Mouse (Mus musculus): Measurements from ENCODE around the gene Cep57. TPM values are rescaled to one million over a fixed set of nuclear protein-coding genes. Genes with fewer than 3 reads are reported as not detected.
A peak's percentile ranks its signal among the peaks of the same experiment; 100 is the strongest.
"Not testable (repeated sequence)": the region's sequence is repeated elsewhere in the genome, so short reads cannot be mapped to it uniquely, and the experiment has no call there.

The Cep57 gene
- polyA plus RNA-seq, 1 experiment, result 24.3 TPM

DNA sequence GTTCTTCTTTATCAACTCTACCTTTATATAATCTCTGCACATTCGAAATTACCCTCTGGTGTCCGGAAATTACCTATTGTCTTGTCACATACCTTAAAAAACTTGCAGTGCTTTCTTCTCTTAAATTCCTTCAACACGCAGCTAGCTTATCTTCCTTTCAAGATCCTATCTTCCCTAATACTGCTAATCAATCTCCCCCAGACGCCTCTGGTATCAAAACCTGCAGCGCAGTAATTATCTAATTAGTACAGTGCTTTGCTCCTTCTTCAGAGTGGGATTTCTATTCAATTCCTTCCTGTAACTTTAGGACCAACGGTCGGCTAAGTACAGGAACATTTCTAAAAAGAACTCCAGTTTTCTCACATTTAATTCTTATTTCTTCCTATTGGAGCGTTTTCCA is 1.0 kb downstream of the Cep57 start:
- TF ChIP-seq POLR2A (IDR thresholded peaks at IDR 0.05; ENCODE audit: borderline replicate concordance, insufficient read depth, low read length), result no peak
- no peak for TF ChIP-seq CTCF (IDR thresholded peaks at IDR 0.05; ENCODE audit: borderline replicate concordance, insufficient read depth, low read depth, low read length)
- DNase-seq, result no peak
- Histone ChIP-seq H3K4me3 (replicated peaks; ENCODE audit: insufficient read depth, low read depth, low read length) (peak overlapping the region; percentile 67), H3K27ac (ENCODE audit: insufficient read depth, low read length) (no peak overlapping the region), H3K27me3 (ENCODE audit: control insufficient read depth, insufficient read depth, low read length) (no peaks in the 10 kb centered on the region), H3K4me1 (ENCODE audit: control insufficient read depth, insufficient read depth, low read length) (peaks cover 3% of the 10 kb centered on the region)
- WGBS, result 2% methylated on average over 8 of the region's 8 CpGs

DNA sequence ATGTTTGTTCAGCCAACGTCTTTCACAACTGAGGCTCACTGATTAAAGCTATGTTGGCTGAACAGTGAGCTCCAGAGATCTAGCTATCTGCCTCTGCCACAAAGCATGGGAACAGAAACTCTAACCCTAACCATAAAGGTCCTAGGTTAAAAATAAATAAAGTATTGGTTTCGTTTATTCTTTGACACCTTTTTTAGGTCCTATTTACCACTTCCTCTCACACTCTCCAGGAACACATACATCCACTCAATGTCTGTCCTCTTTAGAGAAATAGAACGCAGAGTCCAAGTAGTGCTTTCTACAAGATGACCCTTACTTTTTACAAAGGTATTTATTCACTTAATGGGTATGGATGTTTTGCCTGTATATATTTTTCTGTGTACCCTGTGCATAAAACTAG is 6.1 kb downstream of the Cep57 start:
- H3K27ac ChIP-seq (ENCODE audit: insufficient read depth, low read length), result no peak overlapping the region
- H3K4me1 ChIP-seq (ENCODE audit: control insufficient read depth, insufficient read depth, low read length), result no peaks in the 10 kb centered on the region; the same call in 1 of the 2 replicates
- no peak for TF ChIP-seq CTCF (IDR thresholded peaks at IDR 0.05; ENCODE audit: borderline replicate concordance, insufficient read depth, low read depth, low read length)
- no peaks in the 10 kb centered on the region for H3K27me3 ChIP-seq (ENCODE audit: control insufficient read depth, insufficient read depth, low read length)
- WGBS, result 93% methylated on average over 3 of the region's 3 CpGs
- no peak for DNase-seq
- H3K4me3 ChIP-seq (replicated peaks; ENCODE audit: insufficient read depth, low read depth, low read length), result no peak overlapping the region

DNA sequence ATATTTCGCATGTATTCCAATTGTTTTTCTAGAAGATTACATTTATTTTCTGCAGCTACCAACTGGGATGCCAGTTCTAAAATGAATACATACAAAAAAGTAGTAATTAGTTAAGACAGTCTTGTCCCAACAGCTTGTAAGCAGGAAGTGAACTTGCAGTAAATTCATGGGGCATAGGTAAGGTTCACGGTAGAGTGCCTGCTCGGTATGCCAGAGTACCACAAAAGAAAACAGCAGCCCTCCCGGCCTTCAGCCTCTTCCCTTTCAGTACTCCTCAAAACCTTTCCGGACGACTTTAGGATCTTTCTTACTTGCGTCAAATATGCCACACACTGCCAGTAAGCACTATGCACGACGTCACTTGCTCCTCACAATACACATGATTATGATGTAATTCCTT is 8.5 kb downstream of the Cep57 start:
- 86% methylated on average over 9 of the region's 9 CpGs for WGBS
- no peaks in the 10 kb centered on the region for H3K27me3 ChIP-seq (ENCODE audit: control insufficient read depth, insufficient read depth, low read length)
- TF ChIP-seq CTCF (IDR thresholded peaks at IDR 0.05; ENCODE audit: borderline replicate concordance, insufficient read depth, low read depth, low read length) (no peak), POLR2A (IDR thresholded peaks at IDR 0.05; ENCODE audit: borderline replicate concordance, insufficient read depth, low read length) (no peak)
- H3K4me1 ChIP-seq (ENCODE audit: control insufficient read depth, insufficient read depth, low read length), result no peaks in the 10 kb centered on the region; the same call in 1 of the 2 replicates
- DNase-seq, result no peak
- no peak overlapping the region for H3K4me3 ChIP-seq (replicated peaks; ENCODE audit: insufficient read depth, low read depth, low read length)
- no peak overlapping the region for H3K27ac ChIP-seq (ENCODE audit: insufficient read depth, low read length)

DNA sequence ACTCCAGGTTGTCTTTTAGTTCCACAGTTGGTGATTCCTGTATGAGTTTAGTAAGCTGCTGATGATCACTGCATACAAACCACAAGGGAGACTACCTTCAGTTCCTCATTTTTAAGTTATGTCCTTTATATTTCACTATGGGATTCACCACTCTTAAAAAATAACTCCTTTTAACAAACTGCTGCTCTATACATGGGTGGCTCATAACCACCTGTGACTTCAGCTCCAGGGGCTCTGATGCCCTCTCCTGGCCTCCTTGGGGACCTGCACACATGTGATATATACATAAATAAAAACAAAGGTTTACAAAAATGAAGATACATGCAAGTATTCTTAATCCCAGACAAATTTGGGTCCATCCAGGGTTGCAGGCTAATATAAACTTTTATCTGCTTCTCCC is 17.0 kb downstream of the Cep57 start:
- DNase-seq, result no peak
- Histone ChIP-seq H3K27ac (ENCODE audit: insufficient read depth, low read length) (no peak overlapping the region), H3K4me3 (replicated peaks; ENCODE audit: insufficient read depth, low read depth, low read length) (no peak overlapping the region), H3K27me3 (ENCODE audit: control insufficient read depth, insufficient read depth, low read length) (no peaks in the 10 kb centered on the region), H3K4me1 (ENCODE audit: control insufficient read depth, insufficient read depth, low read length) (no peaks in the 10 kb centered on the region)
- no peak for TF ChIP-seq CTCF (IDR thresholded peaks at IDR 0.05; ENCODE audit: borderline replicate concordance, insufficient read depth, low read depth, low read length)
- TF ChIP-seq POLR2A (IDR thresholded peaks at IDR 0.05; ENCODE audit: borderline replicate concordance, insufficient read depth, low read length), result no peak

DNA sequence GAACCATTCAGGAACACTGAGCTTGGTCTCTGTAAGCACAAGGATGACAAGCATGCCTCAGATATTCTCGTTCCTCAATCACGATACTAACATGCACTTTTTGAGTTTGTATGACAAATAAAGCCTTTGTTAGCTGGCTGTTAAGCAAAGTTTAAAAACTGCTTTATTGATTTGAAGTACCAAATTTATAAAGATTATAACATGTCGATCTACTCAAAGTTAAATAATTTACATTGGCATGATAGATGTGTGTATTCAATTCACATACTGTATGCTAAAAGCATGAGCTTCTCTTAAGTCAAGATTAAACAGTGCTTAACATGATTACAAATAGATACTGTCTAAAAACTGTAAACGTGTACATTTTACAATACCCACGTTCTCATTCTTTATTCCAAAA is 19.2 kb downstream of the Cep57 start:
- no peak overlapping the region for H3K4me3 ChIP-seq (replicated peaks; ENCODE audit: insufficient read depth, low read depth, low read length)
- TF ChIP-seq CTCF (IDR thresholded peaks at IDR 0.05; ENCODE audit: borderline replicate concordance, insufficient read depth, low read depth, low read length) (no peak), POLR2A (IDR thresholded peaks at IDR 0.05; ENCODE audit: borderline replicate concordance, insufficient read depth, low read length) (no peak)
- H3K27ac ChIP-seq (ENCODE audit: insufficient read depth, low read length), result no peak overlapping the region
- 90% methylated on average over 5 of the region's 5 CpGs for WGBS
- H3K27me3 ChIP-seq (ENCODE audit: control insufficient read depth, insufficient read depth, low read length), result no peaks in the 10 kb centered on the region
- no peak for DNase-seq
- no peaks in the 10 kb centered on the region for H3K4me1 ChIP-seq (ENCODE audit: control insufficient read depth, insufficient read depth, low read length)

DNA sequence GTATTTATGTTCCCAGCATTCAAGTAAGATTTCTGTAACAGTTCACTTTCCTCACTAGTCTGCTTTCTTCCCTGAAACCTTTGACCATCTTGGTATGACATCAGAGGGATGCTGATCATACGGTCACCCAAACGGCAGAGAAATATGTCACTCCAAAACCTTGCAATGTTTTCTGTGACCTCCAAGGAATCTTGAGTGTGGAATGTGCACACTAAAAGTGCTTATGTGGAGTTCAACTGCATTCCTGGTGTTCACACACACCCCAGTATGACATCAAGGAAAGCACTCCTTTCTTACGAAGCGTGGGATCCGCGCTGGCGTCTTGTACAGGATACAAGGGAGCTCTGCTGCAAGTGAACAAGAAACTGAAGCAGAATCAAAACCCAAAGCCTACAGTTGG is 20.1 kb downstream of the Cep57 start:
- no peaks in the 10 kb centered on the region for H3K27me3 ChIP-seq (ENCODE audit: control insufficient read depth, insufficient read depth, low read length)
- 93% methylated on average over 7 of the region's 7 CpGs for WGBS
- TF ChIP-seq POLR2A (IDR thresholded peaks at IDR 0.05; ENCODE audit: borderline replicate concordance, insufficient read depth, low read length) (no peak), CTCF (IDR thresholded peaks at IDR 0.05; ENCODE audit: borderline replicate concordance, insufficient read depth, low read depth, low read length) (no peak)
- DNase-seq, result no peak
- no peaks in the 10 kb centered on the region for H3K4me1 ChIP-seq (ENCODE audit: control insufficient read depth, insufficient read depth, low read length)
- no peak overlapping the region for H3K4me3 ChIP-seq (replicated peaks; ENCODE audit: insufficient read depth, low read depth, low read length)
- no peak overlapping the region for H3K27ac ChIP-seq (ENCODE audit: insufficient read depth, low read length)

DNA sequence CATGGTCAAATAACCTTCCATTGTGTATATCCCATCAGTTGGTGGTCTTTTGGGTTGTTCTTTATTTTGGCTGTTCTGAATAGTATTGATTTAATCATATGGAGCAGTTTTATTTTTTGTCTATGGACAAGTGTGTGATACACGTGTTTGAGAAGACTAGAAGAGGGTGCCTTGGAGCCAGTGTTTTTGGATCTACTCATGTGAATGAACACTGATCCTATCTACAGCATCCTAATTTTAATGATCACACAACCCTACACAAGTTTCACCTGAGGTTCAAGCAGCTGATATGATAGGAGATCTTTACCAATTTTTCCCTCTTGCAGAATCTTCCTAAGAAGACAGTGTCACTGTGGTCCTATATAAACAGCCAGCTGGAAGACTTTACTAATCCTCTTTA is 22.4 kb downstream of the Cep57 start:
- no peak for TF ChIP-seq CTCF (IDR thresholded peaks at IDR 0.05; ENCODE audit: borderline replicate concordance, insufficient read depth, low read depth, low read length)
- Histone ChIP-seq H3K4me3 (replicated peaks; ENCODE audit: insufficient read depth, low read depth, low read length) (no peak overlapping the region), H3K4me1 (ENCODE audit: control insufficient read depth, insufficient read depth, low read length) (no peaks in the 10 kb centered on the region), H3K27me3 (ENCODE audit: control insufficient read depth, insufficient read depth, low read length) (no peaks in the 10 kb centered on the region), H3K27ac (ENCODE audit: insufficient read depth, low read length) (no peak overlapping the region)
- DNase-seq, result no peak
- WGBS, result 58% methylated on average over 1 of the region's 1 CpGs

DNA sequence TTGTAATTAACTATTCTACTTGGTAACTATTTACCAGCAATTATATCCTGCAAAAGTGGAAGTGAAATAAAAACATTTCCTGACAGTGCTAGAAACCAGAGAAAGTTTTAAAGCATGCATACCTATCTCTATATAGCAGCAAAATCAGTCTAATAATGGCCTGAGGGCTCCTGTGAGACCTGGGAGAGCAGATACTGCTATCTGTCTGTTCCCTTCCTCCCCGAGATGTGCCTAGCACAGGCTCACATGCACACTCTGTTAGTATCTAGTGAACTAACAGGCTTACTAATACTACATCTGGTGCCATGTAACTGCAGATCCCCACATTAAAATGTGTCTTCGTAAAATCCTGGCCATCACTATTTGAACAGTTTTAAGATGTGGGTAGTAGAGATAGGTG is 32.2 kb downstream of the Cep57 start:
- no peak for DNase-seq
- no peaks in the 10 kb centered on the region for H3K4me1 ChIP-seq (ENCODE audit: control insufficient read depth, insufficient read depth, low read length)
- H3K27ac ChIP-seq (ENCODE audit: insufficient read depth, low read length), result no peak overlapping the region
- TF ChIP-seq POLR2A (IDR thresholded peaks at IDR 0.05; ENCODE audit: borderline replicate concordance, insufficient read depth, low read length), result no peak
- TF ChIP-seq CTCF (IDR thresholded peaks at IDR 0.05; ENCODE audit: borderline replicate concordance, insufficient read depth, low read depth, low read length), result no peak
- no peak overlapping the region for H3K4me3 ChIP-seq (replicated peaks; ENCODE audit: insufficient read depth, low read depth, low read length)
- WGBS, result 93% methylated on average over 2 of the region's 2 CpGs
- H3K27me3 ChIP-seq (ENCODE audit: control insufficient read depth, insufficient read depth, low read length), result no peaks in the 10 kb centered on the region

DNA sequence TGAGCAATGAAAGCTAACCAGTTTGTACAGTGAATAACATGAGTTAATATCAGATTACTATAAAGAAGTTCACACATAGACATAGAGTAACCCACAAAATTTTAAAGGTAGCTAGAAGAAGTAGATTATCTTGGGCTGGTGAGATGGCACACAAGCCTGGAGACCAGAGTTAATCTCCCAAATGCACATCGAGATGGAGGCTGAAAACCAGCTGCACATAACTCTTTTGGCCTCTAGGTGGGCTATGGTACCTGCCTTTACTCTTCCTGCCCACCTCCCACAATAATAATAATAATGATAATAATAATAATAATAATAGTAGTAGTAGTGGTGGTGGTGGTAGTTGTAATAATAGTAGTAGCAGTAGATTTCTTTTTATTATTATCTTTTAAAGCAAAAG is 32.6 kb downstream of the Cep57 start:
- 63% methylated on average over 1 of the region's 1 CpGs for WGBS
- TF ChIP-seq POLR2A (IDR thresholded peaks at IDR 0.05; ENCODE audit: borderline replicate concordance, insufficient read depth, low read length), result no peak
- TF ChIP-seq CTCF (IDR thresholded peaks at IDR 0.05; ENCODE audit: borderline replicate concordance, insufficient read depth, low read depth, low read length), result no peak
- no peak for DNase-seq
- Histone ChIP-seq H3K4me3 (replicated peaks; ENCODE audit: insufficient read depth, low read depth, low read length) (no peak overlapping the region), H3K27me3 (ENCODE audit: control insufficient read depth, insufficient read depth, low read length) (no peaks in the 10 kb centered on the region), H3K27ac (ENCODE audit: insufficient read depth, low read length) (no peak overlapping the region), H3K4me1 (ENCODE audit: control insufficient read depth, insufficient read depth, low read length) (no peaks in the 10 kb centered on the region)

DNA sequence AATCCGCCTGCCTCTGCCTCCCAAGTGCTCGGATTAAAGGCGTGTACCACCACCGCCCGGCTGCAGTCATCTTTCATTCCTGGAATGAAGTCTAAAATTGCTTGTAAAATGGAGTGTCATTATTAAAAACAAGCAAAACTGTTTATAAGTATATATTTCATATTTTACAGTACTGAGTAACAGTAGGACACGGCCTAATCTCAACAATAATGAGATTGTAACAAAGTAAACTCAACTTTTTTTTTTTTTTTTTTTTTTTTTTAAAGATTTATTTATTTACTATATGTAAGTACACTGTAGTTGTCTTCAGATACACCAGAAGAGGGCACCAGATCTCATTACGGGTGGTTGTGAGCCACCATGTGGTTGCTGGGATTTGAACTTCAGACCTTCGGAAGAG is 36.0 kb downstream of the Cep57 start:
- not testable (repeated sequence) for H3K27ac ChIP-seq (ENCODE audit: insufficient read depth, low read length); H3K27me3 ChIP-seq (ENCODE audit: control insufficient read depth, insufficient read depth, low read length); H3K4me3 ChIP-seq (replicated peaks; ENCODE audit: insufficient read depth, low read depth, low read length); H3K4me1 ChIP-seq (ENCODE audit: control insufficient read depth, insufficient read depth, low read length); DNase-seq
- 97% methylated on average over 8 of the region's 8 CpGs for WGBS

All from cerebellum, adult 2 months (tissue).